Mouse (Mus musculus) embryo, embryonic 9.5 days (tissue): Measurements from ENCODE around the gene Htr3a.

Experiments
- DNase-seq: peaks from one replicate; pipeline ENCODE4 v3.0.0-alpha.2; 2017; ENCODE audit errors: extremely low spot score

Htr3a gene

GRCm38 (mm10) chr9:48910885-48911537, at the start of gene Htr3a:
Htr3a (minus strand) TSS chr9:48911099.
- DNase-seq: peak; percentile 51

GRCm38 (mm10) chr9:48947565-48947964, 36.7 kb upstream of the Htr3a start:
- DNase-seq: no peak

GRCm38 (mm10) chr9:48942349-48942748, 31.4 kb upstream of the Htr3a start:
- no peak for DNase-seq

- DNase-seq: no peak
Observed at GRCm38 (mm10) chr9:48929436-48929835, 18.5 kb upstream of the Htr3a start.

GRCm38 (mm10) chr9:48928781-48929180, 17.9 kb upstream of the Htr3a start:
- no peak for DNase-seq

- no peak for DNase-seq
Observed at GRCm38 (mm10) chr9:48916011-48916788, 5.3 kb upstream of the Htr3a start.

GRCm38 (mm10) chr9:48904421-48904820, 6.5 kb downstream of the Htr3a start:
- no peak for DNase-seq

GRCm38 (mm10) chr9:48903766-48904165, 7.1 kb downstream of the Htr3a start:
- DNase-seq: no peak

GRCm38 (mm10) chr9:48898551-48898950, 12.3 kb downstream of the Htr3a start:
- DNase-seq: peak; percentile 49

GRCm38 (mm10) chr9:48895819-48896536, 14.9 kb downstream of the Htr3a start:
- DNase-seq: peak; percentile 68

GRCm38 (mm10) chr9:48894755-48895154, 16.1 kb downstream of the Htr3a start:
- DNase-seq: no peak

- DNase-seq: peak; percentile 80
Observed at GRCm38 (mm10) chr9:48893986-48894385, 16.9 kb downstream of the Htr3a start.

- DNase-seq: no peak
Observed at GRCm38 (mm10) chr9:48889093-48889492, 21.8 kb downstream of the Htr3a start.

GRCm38 (mm10) chr9:48872896-48873295, 38.0 kb downstream of the Htr3a start:
- no peak for DNase-seq

- DNase-seq: no peak
Observed at GRCm38 (mm10) chr9:48866523-48867121, 44.3 kb downstream of the Htr3a start.

- DNase-seq: no peak
Observed at GRCm38 (mm10) chr9:48865235-48865634, 45.7 kb downstream of the Htr3a start.

- DNase-seq: no peak
Observed at GRCm38 (mm10) chr9:48861481-48861880, 49.4 kb downstream of the Htr3a start.

GRCm38 (mm10) chr9:48860526-48860845, 50.4 kb downstream of the Htr3a start:
- peak; percentile 85 for DNase-seq

- DNase-seq: no peak
Observed at GRCm38 (mm10) chr9:48859828-48860525, 50.9 kb downstream of the Htr3a start.

GRCm38 (mm10) chr9:48857944-48858343, 53.0 kb downstream of the Htr3a start:
- DNase-seq: no peak

GRCm38 (mm10) chr9:48856240-48856639, 54.7 kb downstream of the Htr3a start:
- DNase-seq: no peak

- DNase-seq: no peak
Observed at GRCm38 (mm10) chr9:48849531-48849930, 61.4 kb downstream of the Htr3a start.
